Mouse (Mus musculus) MEL (cell line): ENCODE results near the gene Rhbdl2. TPM values are rescaled to one million over a fixed set of nuclear protein-coding genes. Genes with fewer than 3 reads are reported as not detected.

Experiments
- DNase-seq: peaks from one replicate; pipeline ENCODE4 v3.0.0; 2011; ENCODE audit warnings: low read depth, low spot score
- H3K27ac ChIP-seq: 2 replicates; pipeline ENCODE4 v1.5.1; 2012; ENCODE audit warnings: low read depth, mild to moderate bottlenecking, control low read depth, low read length, moderate library complexity; ENCODE audit not compliant: control insufficient read depth
- H3K27me3 ChIP-seq, 2 experiments: fragments of 150-350 bp in 1 of 2; sonication (generic) in 1 of 2; 2 replicates each; pipeline ENCODE4 v1.6.1; 2012; ENCODE audit warnings: low read length in 2 of 2, mild to moderate bottlenecking in 2 of 2, improper control_type of control experiment in 1 of 2, moderate library complexity in 1 of 2; ENCODE audit not compliant: insufficient read depth in 2 of 2, control insufficient read depth in 1 of 2
- H3K36me3 ChIP-seq, 2 experiments: 2 replicates each; pipeline ENCODE4 v1.6.1; 2012 to 2014; ENCODE audit warnings: low read length in 2 of 2, improper control_type of control experiment in 1 of 2, inconsistent platforms in 1 of 2, mild to moderate bottlenecking in 1 of 2; ENCODE audit not compliant: insufficient read depth in 2 of 2, control insufficient read depth in 1 of 2
- H3K4me1 ChIP-seq, 2 experiments: fragments of 150-350 bp in 1 of 2; sonication (generic) in 1 of 2; 2 replicates each; pipeline ENCODE4 v1.6.1; 2012; ENCODE audit warnings: low read length in 2 of 2, improper control_type of control experiment in 1 of 2, mild to moderate bottlenecking in 1 of 2; ENCODE audit not compliant: insufficient read depth in 2 of 2, control insufficient read depth in 1 of 2
- H3K4me3 ChIP-seq, 2 experiments: fragments of 150-350 bp in 1 of 2; sonication (generic) in 1 of 2; 2 replicates each; pipeline ENCODE4 v1.5.1; 2012; ENCODE audit warnings: low read depth in 2 of 2, low read length in 2 of 2, mild to moderate bottlenecking in 2 of 2, moderate library complexity in 2 of 2, control low read depth in 1 of 2, improper control_type of control experiment in 1 of 2; ENCODE audit not compliant: control insufficient read depth in 1 of 2, insufficient read depth in 1 of 2
- H3K79me2 ChIP-seq: 2 replicates; pipeline ENCODE4 v1.6.1; 2012; ENCODE audit warnings: mild to moderate bottlenecking, low read length, moderate library complexity; ENCODE audit not compliant: control insufficient read depth, poor library complexity, insufficient read depth
- H3K9ac ChIP-seq: 2 replicates; pipeline ENCODE4 v1.6.1; 2012; ENCODE audit warnings: low read depth, mild to moderate bottlenecking, control low read depth, low read length, moderate library complexity; ENCODE audit not compliant: control insufficient read depth, poor library complexity, severe bottlenecking
- H3K9me3 ChIP-seq: fragments of 150-350 bp; sonication (generic); replicated peaks from 2 replicates; pipeline ENCODE4 v1.6.1; 2012; ENCODE audit warnings: mild to moderate bottlenecking, low read length, improper control_type of control experiment, moderate library complexity; ENCODE audit not compliant: insufficient read depth
- CTCF ChIP-seq, 3 experiments: IDR thresholded peaks in 2 of 3; conservative IDR thresholded peaks in 1 of 3; 2 replicates each; pipeline ENCODE4 v1.5.1; 2011 to 2012; ENCODE audit warnings: low read length in 3 of 3, low read depth in 2 of 3, mild to moderate bottlenecking in 2 of 3, improper control_type of control experiment in 1 of 3, inconsistent platforms in 1 of 3, mixed read lengths in 1 of 3, moderate library complexity in 1 of 3; ENCODE audit not compliant: control insufficient read depth in 1 of 3, insufficient read depth in 1 of 3, poor library complexity in 1 of 3, severe bottlenecking in 1 of 3
- ELF1 ChIP-seq: IDR thresholded peaks from 2 replicates; pipeline ENCODE4 v1.6.1; 2014; ENCODE audit warnings: low read depth, mild to moderate bottlenecking, inconsistent platforms, low read length, improper control_type of control experiment, moderate library complexity
- EP300 ChIP-seq, 2 experiments: IDR thresholded peaks; 2 replicates each; pipeline ENCODE4 v1.6.1; 2011; ENCODE audit warnings: improper control_type of control experiment in 2 of 2, low read length in 2 of 2, low read depth in 1 of 2, mild to moderate bottlenecking in 1 of 2
- ETS1 ChIP-seq: IDR thresholded peaks from 2 replicates; pipeline ENCODE4 v1.6.1; 2012; ENCODE audit warnings: low read depth, mild to moderate bottlenecking, inconsistent platforms, low read length, improper control_type of control experiment, moderate library complexity
- GATA1 ChIP-seq: IDR thresholded peaks from 2 replicates; pipeline ENCODE4 v1.6.1; 2011; ENCODE audit warnings: low read depth, low read length, improper control_type of control experiment
- MAZ ChIP-seq: IDR thresholded peaks from 2 replicates; pipeline ENCODE4 v1.6.1; 2012; ENCODE audit warnings: low read depth, mild to moderate bottlenecking, inconsistent platforms, low read length, improper control_type of control experiment
- MEF2A ChIP-seq: IDR thresholded peaks from 2 replicates; pipeline ENCODE4 v1.6.1; 2014; ENCODE audit warnings: low read depth, mild to moderate bottlenecking, inconsistent platforms, low read length, improper control_type of control experiment; ENCODE audit not compliant: poor library complexity, insufficient replicate concordance, severe bottlenecking; ENCODE audit errors: extremely low read depth
- NELFE ChIP-seq: IDR thresholded peaks from 2 replicates; pipeline ENCODE4 v1.6.1; 2011; ENCODE audit warnings: low read depth, low read length, improper control_type of control experiment
- POLR2AphosphoS5 ChIP-seq: IDR thresholded peaks from 2 replicates; pipeline ENCODE4 v1.6.1; 2012; ENCODE audit warnings: low read depth, borderline replicate concordance, mild to moderate bottlenecking, inconsistent platforms, low read length, moderate library complexity, mixed read lengths
- RAD21 ChIP-seq: IDR thresholded peaks from 2 replicates; pipeline ENCODE4 v1.6.1; 2011; ENCODE audit warnings: mild to moderate bottlenecking, low read depth, low read length, improper control_type of control experiment
- RCOR1 ChIP-seq: IDR thresholded peaks from 2 replicates; pipeline ENCODE4 v1.6.1; 2012; ENCODE audit warnings: low read depth, mild to moderate bottlenecking, inconsistent platforms, low read length, improper control_type of control experiment
- TBP ChIP-seq: IDR thresholded peaks from 2 replicates; pipeline ENCODE4 v1.8.0; 2011; ENCODE audit warnings: low read depth, low read length, improper control_type of control experiment
- TCF12 ChIP-seq: IDR thresholded peaks from 2 replicates; pipeline ENCODE4 v1.6.1; 2014; ENCODE audit warnings: low read depth, mild to moderate bottlenecking, inconsistent platforms, low read length, improper control_type of control experiment, moderate library complexity
- USF1 ChIP-seq: IDR thresholded peaks from 2 replicates; pipeline ENCODE4 v1.6.1; 2014; ENCODE audit warnings: low read depth, mild to moderate bottlenecking, inconsistent platforms, low read length, improper control_type of control experiment, moderate library complexity
- ZC3H11A ChIP-seq: IDR thresholded peaks from 2 replicates; pipeline ENCODE4 v1.6.1; 2012; ENCODE audit warnings: low read depth, mild to moderate bottlenecking, inconsistent platforms, low read length, improper control_type of control experiment
- ZKSCAN1 ChIP-seq: IDR thresholded peaks from 2 replicates; pipeline ENCODE4 v1.6.1; 2012; ENCODE audit warnings: low read depth, mild to moderate bottlenecking, inconsistent platforms, low read length, improper control_type of control experiment, moderate library complexity
- ZMIZ1 ChIP-seq: IDR thresholded peaks from 2 replicates; pipeline ENCODE4 v1.6.1; 2012; ENCODE audit warnings: low read depth, mild to moderate bottlenecking, inconsistent platforms, low read length, improper control_type of control experiment, moderate library complexity
- ZNF384 ChIP-seq: IDR thresholded peaks from 2 replicates; pipeline ENCODE4 v1.6.1; 2012; ENCODE audit warnings: low read depth, mild to moderate bottlenecking, inconsistent platforms, low read length, improper control_type of control experiment
- polyA plus RNA-seq, 2 experiments: library from polyadenylated mRNA; stranded (reverse) in 1 of 2; unstranded in 1 of 2; fragments of >175 nt in 1 of 2; fragments of >200 nt in 1 of 2; gene quantifications; 2 replicates each; pipeline versions ENCODE4 v1.2.1 to v1.2.4; 2012; ENCODE audit warnings: low replicate concordance in 2 of 2, low read depth in 1 of 2; ENCODE audit not compliant: insufficient read length in 2 of 2, insufficient read depth in 1 of 2, missing spikeins in 1 of 2
- total RNA-seq: library from RNA; depleted of rRNA; stranded (reverse); fragments of 300-350 nt; gene quantifications from 2 replicates; pipeline ENCODE4 v1.2.3, GENCODE M21; 2012

Rhbdl2 gene
- total and polyA plus RNA-seq, 3 experiments, result not detected

GRCm38 (mm10) chr4:123810475-123811295 is 23.0 kb downstream of the Rhbdl2 start:
- Histone ChIP-seq H3K4me3 (no peak overlapping the region), H3K9ac (no peak overlapping the region), H3K79me2 (no peaks in the 10 kb centered on the region), H3K27me3 (no peaks in the 10 kb centered on the region), H3K9me3 (no peaks in the 10 kb centered on the region), H3K36me3 (no peaks in the 10 kb centered on the region), H3K4me1 (no peaks in the 10 kb centered on the region)
- no peak for DNase-seq
- TF ChIP-seq RCOR1 (no peak), MAZ (no peak), TCF12 (no peak), POLR2AphosphoS5 (no peak), GATA1 (no peak), RAD21 (no peak), ZMIZ1 (no peak)
- TF ChIP-seq, all 39 proteins: peak for 0
- H3K27ac ChIP-seq, result no peak overlapping the region

DNA sequence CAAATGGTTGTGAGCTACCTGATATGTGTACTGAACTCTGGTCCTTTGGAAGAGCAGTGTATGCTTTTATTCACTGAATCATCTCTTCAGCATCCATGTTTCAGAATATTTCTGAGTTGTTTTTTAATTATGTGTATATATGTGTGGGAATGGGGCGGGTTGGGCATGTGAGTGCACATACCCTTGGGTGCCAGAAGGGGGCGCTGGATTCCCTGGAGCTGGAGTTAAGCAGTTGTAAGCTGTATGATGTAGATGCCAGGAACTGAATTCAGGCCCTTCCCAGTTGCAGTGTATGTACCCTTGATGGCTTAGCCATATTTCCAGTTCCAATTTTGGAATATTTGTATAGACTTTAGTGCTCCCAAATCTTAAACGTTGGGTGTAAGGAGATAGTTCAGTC is 24.9 kb downstream of the Rhbdl2 start:
- H3K27me3 ChIP-seq, result no peaks in the 10 kb centered on the region
- no peak overlapping the region for H3K4me3 ChIP-seq
- no peaks in the 10 kb centered on the region for H3K79me2 ChIP-seq
- DNase-seq, result no peak
- H3K9me3 ChIP-seq, result no peaks in the 10 kb centered on the region
- no peak overlapping the region for H3K9ac ChIP-seq
- H3K27ac ChIP-seq, result no peak overlapping the region
- TF ChIP-seq CTCF (IDR thresholded peaks at IDR 0.05 in 2 of 3, conservative IDR thresholded peaks at IDR 0.05 in 1 of 3; ENCODE audit: control insufficient read depth in 1 of 3, insufficient read depth in 1 of 3, low read depth in 2 of 3, low read length in 3 of 3, poor library complexity in 1 of 3, severe bottlenecking in 1 of 3) (peak; percentile 14 to 35 (median 19); a peak in 4 of 6 replicates), ZNF384 (no peak)
- H3K4me1 ChIP-seq, result no peaks in the 10 kb centered on the region
- no peaks in the 10 kb centered on the region for H3K36me3 ChIP-seq

- Histone ChIP-seq H3K27me3 (no peaks in the 10 kb centered on the region), H3K9ac (no peak overlapping the region), H3K4me3 (no peak overlapping the region), H3K27ac (no peak overlapping the region), H3K79me2 (no peaks in the 10 kb centered on the region)
- no peak for TF ChIP-seq NELFE
- TF ChIP-seq MEF2A, result no peak
- no peak for TF ChIP-seq TBP
- no peak for TF ChIP-seq GATA1
- no peak for TF ChIP-seq ELF1
- TF ChIP-seq ETS1, result no peak
- no peak for TF ChIP-seq USF1
- no peak for TF ChIP-seq EP300 (IDR thresholded peaks at IDR 0.05; ENCODE audit: low read depth in 1 of 2, low read length in 2 of 2)
- no peak for TF ChIP-seq RAD21
- no peak for TF ChIP-seq ZKSCAN1
- TF ChIP-seq ZC3H11A, result no peak
- TF ChIP-seq, all 39 proteins: peak for 0
- Histone ChIP-seq H3K9me3 (no peaks in the 10 kb centered on the region), H3K4me1 (no peaks in the 10 kb centered on the region), H3K36me3 (no peaks in the 10 kb centered on the region)
- DNase-seq, result no peak
These were observed 26.4 kb downstream of the Rhbdl2 start for GRCm38 (mm10) chr4:123814030-123814501.
